Mouse (Mus musculus) testis, adult 2 months (tissue): ENCODE results near the gene 0610010K14Rik. TPM values are rescaled to one million over a fixed set of nuclear protein-coding genes. Genes with fewer than 3 reads are reported as not detected.

Source experiments
- H3K27ac ChIP-seq: fragments of 200-500 bp; 2 replicates; pipeline ENCODE4 v1.5.1; 2012; ENCODE audit warnings: low read depth, low read length; ENCODE audit not compliant: control insufficient read depth, insufficient read depth
- H3K27me3 ChIP-seq: fragments of 200-500 bp; 2 replicates; pipeline ENCODE4 v1.6.1; 2012; ENCODE audit warnings: mild to moderate bottlenecking, low read length, moderate library complexity; ENCODE audit not compliant: control insufficient read depth, insufficient read depth
- H3K36me3 ChIP-seq: fragments of 200-500 bp; 2 replicates; pipeline ENCODE4 v1.6.1; 2012; ENCODE audit warnings: mild to moderate bottlenecking, low read length; ENCODE audit not compliant: control insufficient read depth, insufficient read depth
- H3K4me1 ChIP-seq: fragments of 200-500 bp; 2 replicates; pipeline ENCODE4 v1.6.1; 2012; ENCODE audit warnings: low read length; ENCODE audit not compliant: control insufficient read depth, insufficient read depth
- H3K4me3 ChIP-seq: fragments of 200-500 bp; 2 replicates; pipeline ENCODE4 v1.5.1; 2012; ENCODE audit warnings: low read depth, mild to moderate bottlenecking, low read length, moderate library complexity, mixed read lengths; ENCODE audit not compliant: control insufficient read depth
- CTCF ChIP-seq: fragments of 200-500 bp; IDR thresholded peaks from 2 replicates; pipeline ENCODE4 v1.5.1; 2012; ENCODE audit warnings: low read depth, mild to moderate bottlenecking, inconsistent platforms, low read length, moderate library complexity; ENCODE audit not compliant: control insufficient read depth, insufficient read depth, insufficient replicate concordance
- POLR2A ChIP-seq: fragments of 200-500 bp; IDR thresholded peaks from 2 replicates; pipeline ENCODE4 v1.6.1; 2012; ENCODE audit warnings: low read depth, mild to moderate bottlenecking, inconsistent platforms, low read length, moderate library complexity; ENCODE audit not compliant: control insufficient read depth
- polyA plus RNA-seq: library from polyadenylated mRNA; depleted of rRNA; stranded (reverse); fragments of >200 nt; gene quantifications from 2 replicates; pipeline ENCODE4 v1.2.3, GENCODE M21; 2012

0610010K14Rik gene
- polyA plus RNA-seq, 1 experiment = 27.7 TPM

GRCm38 (mm10) chr11:70227661-70228245, 10.0 kb downstream of the 0610010K14Rik start:
- H3K4me3 ChIP-seq = no peak overlapping the region

GRCm38 (mm10) chr11:70227126-70227525, 10.6 kb downstream of the 0610010K14Rik start:
- TF ChIP-seq CTCF (no peak), POLR2A (no peak)
- Histone ChIP-seq H3K4me1 (peaks cover 25% of the 10 kb centered on the region), H3K27me3 (no peaks in the 10 kb centered on the region; the same call in 1 of the 2 replicates), H3K27ac (no peak overlapping the region), H3K4me3 (no peak overlapping the region), H3K36me3 (no peaks in the 10 kb centered on the region)

More at GRCm38 (mm10) chr11:70227661-70228245, 10.0 kb downstream of the 0610010K14Rik start:
- Histone ChIP-seq H3K27me3 (no peaks in the 10 kb centered on the region; the same call in 1 of the 2 replicates), H3K27ac (no peak overlapping the region), H3K4me1 (peaks cover 32% of the 10 kb centered on the region), H3K36me3 (no peaks in the 10 kb centered on the region)
- TF ChIP-seq POLR2A (no peak), CTCF (no peak)

- Histone ChIP-seq H3K36me3 (no peaks in the 10 kb centered on the region), H3K4me3 (peak overlapping the region; percentile 5; the same call in 1 of the 2 replicates), H3K27me3 (no peaks in the 10 kb centered on the region; the same call in 1 of the 2 replicates), H3K27ac (no peak overlapping the region), H3K4me1 (peaks cover 25% of the 10 kb centered on the region)
- TF ChIP-seq POLR2A = no peak
- no peak for TF ChIP-seq CTCF
Observed at GRCm38 (mm10) chr11:70226602-70226890, 11.2 kb downstream of the 0610010K14Rik start.

GRCm38 (mm10) chr11:70225798-70226601, 11.7 kb downstream of the 0610010K14Rik start:
- no peak for TF ChIP-seq POLR2A
- TF ChIP-seq CTCF = no peak
- no peaks in the 10 kb centered on the region; the same call in none of the 2 replicates for H3K27me3 ChIP-seq
- H3K36me3 ChIP-seq = no peaks in the 10 kb centered on the region
- H3K4me1 ChIP-seq = peaks cover 29% of the 10 kb centered on the region
- H3K27ac ChIP-seq = no peak overlapping the region
- H3K4me3 ChIP-seq = no peak overlapping the region; the same call in 1 of the 2 replicates

GRCm38 (mm10) chr11:70223724-70224123, 14.0 kb downstream of the 0610010K14Rik start:
- Histone ChIP-seq H3K27ac (no peak overlapping the region), H3K36me3 (no peaks in the 10 kb centered on the region), H3K4me3 (no peak overlapping the region), H3K27me3 (no peaks in the 10 kb centered on the region; the same call in none of the 2 replicates), H3K4me1 (peaks cover 23% of the 10 kb centered on the region)
- TF ChIP-seq POLR2A (no peak), CTCF (no peak)

- no peaks in the 10 kb centered on the region; the same call in none of the 2 replicates for H3K27me3 ChIP-seq
- TF ChIP-seq POLR2A (no peak), CTCF (no peak)
- H3K4me1 ChIP-seq = peaks cover 18% of the 10 kb centered on the region
Observed at GRCm38 (mm10) chr11:70221603-70222500, 15.9 kb downstream of the 0610010K14Rik start.

More at GRCm38 (mm10) chr11:70221603-70222500, 15.9 kb downstream of the 0610010K14Rik start:
- H3K4me3 ChIP-seq = peak overlapping the region; percentile 82
- peak overlapping the region; percentile 19 for H3K27ac ChIP-seq
- no peaks in the 10 kb centered on the region for H3K36me3 ChIP-seq
